Mouse (Mus musculus): ENCODE results near the gene Crybb2. TPM values are rescaled to one million over a fixed set of nuclear protein-coding genes. Genes with fewer than 3 reads are reported as not detected.
"Not testable (repeated sequence)": the region's sequence is repeated elsewhere in the genome, so short reads cannot be mapped to it uniquely, and the experiment has no call there.

The Crybb2 gene
- not detected in 2 replicates for polyA plus RNA-seq (2015; fragmentation: Nextera tagmentation; extraction: Ambion mirVana)

DNA sequence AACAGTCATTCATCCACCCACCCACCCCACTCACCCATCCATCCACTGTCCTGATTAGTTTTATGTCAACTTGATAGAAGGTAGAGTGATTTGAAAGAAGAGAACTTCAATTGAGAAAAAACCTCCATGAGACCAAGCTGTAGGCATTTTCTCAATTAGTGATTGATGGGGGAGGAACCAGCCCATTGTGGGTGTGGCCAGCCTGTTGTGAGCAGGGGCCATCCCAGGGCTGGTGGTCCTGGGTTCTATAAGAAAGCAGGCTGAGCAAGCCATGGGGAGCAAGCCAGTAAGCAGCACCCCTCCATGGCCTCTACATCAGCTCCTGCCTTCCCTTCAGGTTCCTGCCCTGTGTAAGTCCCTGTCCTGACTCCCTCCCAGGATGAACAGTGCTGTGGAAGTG is at the start of gene Crybb2:
Crybb2 (minus strand) TSS at position 101 of the 400 bp plus-strand sequence.
- Histone ChIP-seq H3K27me3 (no peaks in the 10 kb centered on the region), H3K4me3 (no peak within 1 kb of the TSS), H3K4me1 (no peaks in the 10 kb centered on the region), H3K27ac (no peak within 1 kb of the TSS), H3K36me3 (no peaks in the 10 kb centered on the region), H3K9me3 (no peaks in the 10 kb centered on the region), H3K9ac (no peak within 1 kb of the TSS), H3K4me2 (no peak within 1 kb of the TSS)
- no peak for ATAC-seq (ENCODE audit: borderline replicate concordance, extremely low read depth, low FRiP score, low TSS enrichment)

- WGBS = 63% methylated on average over 9 of the region's 9 CpGs
- Histone ChIP-seq H3K9me3 (no peaks in the 10 kb centered on the region), H3K36me3 (no peaks in the 10 kb centered on the region), H3K9ac (no peak overlapping the region), H3K4me2 (no peak overlapping the region), H3K27ac (0 out of 2 replicates have a peak overlapping the region, but pooled peaks have one; percentile 8), H3K4me1 (peaks cover 48% of the 10 kb centered on the region), H3K27me3 (no peaks in the 10 kb centered on the region), H3K4me3 (no peak overlapping the region)
- ATAC-seq (ENCODE audit: borderline replicate concordance, extremely low read depth, low FRiP score, low TSS enrichment) = no peak
These were observed 49.4 kb upstream of the Crybb2 start for GRCm38 (mm10) chr5:113119291-113119690.

DNA sequence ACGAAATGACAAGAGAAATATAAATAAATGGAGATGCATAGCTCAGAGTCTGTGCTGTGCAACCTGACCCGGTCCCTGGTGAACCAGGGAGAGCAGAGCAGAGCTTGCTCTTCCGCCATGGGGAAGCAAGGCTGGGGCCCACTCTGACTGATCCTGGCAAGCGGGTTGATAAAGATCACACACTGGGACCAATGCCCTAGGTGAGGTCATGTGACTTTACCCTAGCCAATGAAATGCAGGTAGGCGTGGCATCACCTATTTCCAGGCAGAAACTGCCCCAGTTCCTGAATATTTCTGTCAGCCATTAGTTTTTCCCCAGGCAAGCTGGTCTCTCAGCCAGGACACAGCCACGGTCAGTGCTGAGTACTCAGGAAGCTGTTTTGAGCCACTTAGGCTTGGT is 48.8 kb upstream of the Crybb2 start:
- Histone ChIP-seq H3K9me3 (no peaks in the 10 kb centered on the region), H3K4me1 (peaks cover 54% of the 10 kb centered on the region), H3K27me3 (no peaks in the 10 kb centered on the region), H3K4me2 (no peak overlapping the region), H3K4me3 (no peak overlapping the region), H3K27ac (no peak overlapping the region), H3K9ac (no peak overlapping the region), H3K36me3 (no peaks in the 10 kb centered on the region)
- ATAC-seq (ENCODE audit: borderline replicate concordance, extremely low read depth, low FRiP score, low TSS enrichment) = no peak
- WGBS = 31% methylated on average over 6 of the region's 6 CpGs

GRCm38 (mm10) chr5:113117361-113117760 is 47.4 kb upstream of the Crybb2 start:
- H3K27me3 ChIP-seq = no peaks in the 10 kb centered on the region
- no peak overlapping the region for H3K4me2 ChIP-seq
- H3K9me3 ChIP-seq = no peaks in the 10 kb centered on the region
- no peak overlapping the region for H3K4me3 ChIP-seq
- H3K27ac ChIP-seq = no peak overlapping the region
- WGBS = 82% methylated on average over 5 of the region's 5 CpGs
- no peak overlapping the region for H3K9ac ChIP-seq
- no peak for ATAC-seq (ENCODE audit: borderline replicate concordance, extremely low read depth, low FRiP score, low TSS enrichment)
- H3K4me1 ChIP-seq = peaks cover 60% of the 10 kb centered on the region
- no peaks in the 10 kb centered on the region for H3K36me3 ChIP-seq

GRCm38 (mm10) chr5:113115896-113116295 is 46.0 kb upstream of the Crybb2 start:
- 58% methylated on average over 10 of the region's 10 CpGs for WGBS
- Histone ChIP-seq H3K4me1 (peaks cover 58% of the 10 kb centered on the region), H3K27me3 (no peaks in the 10 kb centered on the region), H3K4me2 (no peak overlapping the region), H3K9ac (no peak overlapping the region), H3K27ac (no peak overlapping the region), H3K4me3 (no peak overlapping the region), H3K9me3 (no peaks in the 10 kb centered on the region), H3K36me3 (no peaks in the 10 kb centered on the region)
- ATAC-seq (ENCODE audit: borderline replicate concordance, extremely low read depth, low FRiP score, low TSS enrichment) = no peak

DNA sequence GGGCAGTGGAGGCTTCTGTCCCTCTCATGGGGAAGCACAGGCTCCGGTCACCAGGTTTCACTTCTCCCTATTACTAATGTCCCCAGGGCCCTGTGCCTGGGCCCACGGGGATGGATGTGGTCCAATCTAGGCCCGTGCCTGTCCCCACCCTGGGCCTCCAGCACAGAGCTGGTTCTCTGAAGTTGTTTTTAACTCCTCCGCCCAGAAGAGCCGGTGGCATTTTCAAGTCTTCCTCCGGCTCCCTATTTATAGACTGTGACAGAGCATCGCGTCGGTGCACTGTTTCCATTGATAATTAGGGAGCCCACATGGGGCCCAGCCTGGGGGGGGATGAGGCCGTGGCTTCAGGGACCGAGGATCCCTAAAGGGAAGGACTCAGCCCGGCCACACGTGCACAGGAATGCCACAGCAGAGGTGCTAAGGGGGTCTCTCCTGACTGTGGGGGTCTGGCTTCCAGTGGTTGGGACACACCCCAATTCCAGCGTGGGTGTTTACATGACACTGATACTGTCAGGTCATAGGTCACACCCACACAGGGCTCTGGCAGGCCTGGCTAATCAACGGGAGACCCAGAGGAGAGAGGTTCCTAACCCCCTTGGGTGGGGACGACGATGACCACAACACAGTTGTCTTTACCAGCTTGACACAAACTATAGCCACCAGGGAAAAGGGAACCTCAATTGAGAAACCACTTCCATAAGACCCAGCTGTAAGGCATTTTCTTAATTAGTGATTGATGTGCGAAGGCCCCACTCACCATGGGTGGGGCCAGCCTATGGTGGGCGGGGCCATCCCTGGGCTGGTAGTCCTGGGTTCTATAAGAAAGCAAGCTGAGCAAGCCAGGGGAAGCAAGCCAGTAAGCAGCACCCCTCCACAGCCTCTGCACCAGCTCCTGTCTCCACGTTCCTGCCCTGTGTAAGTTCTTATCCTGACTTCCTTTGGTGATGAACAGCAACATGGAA is 44.6 kb upstream of the Crybb2 start:
- Histone ChIP-seq H3K27ac (peak overlapping the region; percentile 64), H3K9me3 (no peaks in the 10 kb centered on the region), H3K9ac (no peak overlapping the region), H3K4me1 (peaks cover 51% of the 10 kb centered on the region), H3K4me3 (no peak overlapping the region), H3K27me3 (no peaks in the 10 kb centered on the region), H3K4me2 (no peak overlapping the region), H3K36me3 (no peaks in the 10 kb centered on the region)
- ATAC-seq (ENCODE audit: borderline replicate concordance, extremely low read depth, low FRiP score, low TSS enrichment) = no peak
- WGBS = 37% methylated on average over 20 of the region's 20 CpGs

DNA sequence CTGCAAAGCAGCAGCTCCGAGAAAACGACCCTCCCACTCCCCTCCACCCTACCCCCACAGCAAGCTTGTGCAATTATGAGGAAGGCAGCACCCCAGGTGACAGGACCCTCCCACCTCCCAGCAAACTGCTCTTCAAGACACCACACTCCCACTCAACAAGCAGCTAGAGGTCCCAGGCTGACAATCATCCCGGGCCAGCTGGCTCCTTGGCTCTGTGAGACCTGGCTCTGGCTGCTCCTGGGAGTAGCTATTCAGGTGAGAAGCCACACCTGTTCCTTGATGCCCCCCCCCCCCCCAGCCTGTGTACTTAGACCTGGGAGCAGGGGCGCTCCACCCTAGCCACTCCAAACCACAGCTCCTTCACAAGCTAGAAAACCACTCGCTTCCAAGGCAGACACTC is 43.2 kb upstream of the Crybb2 start:
- Histone ChIP-seq H3K4me3 (no peak overlapping the region), H3K9ac (no peak overlapping the region), H3K36me3 (no peaks in the 10 kb centered on the region), H3K9me3 (no peaks in the 10 kb centered on the region), H3K27me3 (no peaks in the 10 kb centered on the region), H3K27ac (peak overlapping the region; percentile 64), H3K4me2 (no peak overlapping the region), H3K4me1 (peaks cover 43% of the 10 kb centered on the region)
- ATAC-seq (ENCODE audit: borderline replicate concordance, extremely low read depth, low FRiP score, low TSS enrichment) = peak; percentile 55
- WGBS = 22% methylated on average over 5 of the region's 5 CpGs

- 9% methylated on average over 4 of the region's 4 CpGs for WGBS
- Histone ChIP-seq H3K27ac (no peak overlapping the region), H3K4me3 (no peak overlapping the region), H3K4me2 (no peak overlapping the region), H3K27me3 (no peaks in the 10 kb centered on the region), H3K9ac (no peak overlapping the region), H3K9me3 (no peaks in the 10 kb centered on the region), H3K36me3 (no peaks in the 10 kb centered on the region), H3K4me1 (peaks cover 50% of the 10 kb centered on the region)
- ATAC-seq (ENCODE audit: borderline replicate concordance, extremely low read depth, low FRiP score, low TSS enrichment) = no peak
These were observed 41.4 kb upstream of the Crybb2 start for GRCm38 (mm10) chr5:113111336-113111735.

DNA sequence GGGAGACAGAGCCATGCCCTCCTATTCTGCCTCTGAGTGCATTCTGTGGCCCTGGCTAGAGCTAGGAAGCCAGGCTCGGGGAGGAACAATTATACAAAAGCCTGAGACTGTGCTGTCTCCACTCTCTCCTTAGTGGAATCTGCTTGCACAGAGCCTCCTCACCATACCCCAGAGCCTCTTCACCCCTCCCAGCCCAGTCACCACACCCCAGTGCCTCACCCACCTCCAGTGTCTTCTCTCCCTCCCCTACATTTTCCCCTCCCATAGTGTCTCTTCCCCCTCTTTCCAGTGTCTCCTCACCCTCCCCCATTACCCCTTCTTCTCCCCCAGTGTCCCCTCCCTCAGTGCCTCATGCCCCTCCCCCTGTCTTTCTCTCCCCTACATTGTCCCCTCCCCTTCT is 41.0 kb upstream of the Crybb2 start:
- peak overlapping the region; percentile 58 for H3K27ac ChIP-seq
- no peak overlapping the region for H3K9ac ChIP-seq
- WGBS = 7% methylated on average over 1 of the region's 1 CpGs
- no peak for ATAC-seq (ENCODE audit: borderline replicate concordance, extremely low read depth, low FRiP score, low TSS enrichment)
- H3K27me3 ChIP-seq = no peaks in the 10 kb centered on the region
- H3K4me2 ChIP-seq = no peak overlapping the region
- no peaks in the 10 kb centered on the region for H3K36me3 ChIP-seq
- H3K9me3 ChIP-seq = no peaks in the 10 kb centered on the region
- no peak overlapping the region for H3K4me3 ChIP-seq
- H3K4me1 ChIP-seq = peaks cover 50% of the 10 kb centered on the region

GRCm38 (mm10) chr5:113109651-113110050 is 39.7 kb upstream of the Crybb2 start:
- not testable (repeated sequence) for H3K4me3 ChIP-seq; H3K9me3 ChIP-seq; H3K36me3 ChIP-seq; H3K27ac ChIP-seq; ATAC-seq (ENCODE audit: borderline replicate concordance, extremely low read depth, low FRiP score, low TSS enrichment); H3K9ac ChIP-seq; H3K27me3 ChIP-seq; H3K4me2 ChIP-seq
- 84% methylated on average over 2 of the region's 2 CpGs for WGBS
- H3K4me1 ChIP-seq = peaks cover 50% of the 10 kb centered on the region

GRCm38 (mm10) chr5:113108165-113108764 is 38.3 kb upstream of the Crybb2 start:
- Histone ChIP-seq H3K4me2 (no peak overlapping the region), H3K27ac (peak overlapping the region; percentile 73), H3K4me1 (peaks cover 36% of the 10 kb centered on the region), H3K4me3 (no peak overlapping the region), H3K36me3 (no peaks in the 10 kb centered on the region), H3K27me3 (no peaks in the 10 kb centered on the region), H3K9me3 (no peaks in the 10 kb centered on the region), H3K9ac (no peak overlapping the region)
- ATAC-seq (ENCODE audit: borderline replicate concordance, extremely low read depth, low FRiP score, low TSS enrichment) = no peak
- WGBS = 52% methylated on average over 11 of the region's 11 CpGs

- Histone ChIP-seq H3K4me3 (no peak overlapping the region), H3K27ac (peak overlapping the region; percentile 73), H3K4me1 (peaks cover 31% of the 10 kb centered on the region), H3K9ac (no peak overlapping the region), H3K9me3 (no peaks in the 10 kb centered on the region), H3K27me3 (no peaks in the 10 kb centered on the region), H3K4me2 (no peak overlapping the region), H3K36me3 (no peaks in the 10 kb centered on the region)
- WGBS = 36% methylated on average over 3 of the region's 3 CpGs
- ATAC-seq (ENCODE audit: borderline replicate concordance, extremely low read depth, low FRiP score, low TSS enrichment) = no peak; the same call in 1 of the 2 replicates
These were observed 37.8 kb upstream of the Crybb2 start for GRCm38 (mm10) chr5:113107709-113108108.

Data from lung, embryonic 15.5 days (tissue).